Mouse (Mus musculus): ENCODE measurements around the gene Nadsyn1. TPM values are rescaled to one million over a fixed set of nuclear protein-coding genes. Genes with fewer than 3 reads are reported as not detected.

Nadsyn1 gene
- polyA plus RNA-seq, 1 experiment from 2014 or later = 10.3 TPM

Small RNA genes within 50 kb of the gene (microRNA-seq; reads per million reads assigned to microRNA genes)
- not detected for gene Gm22064

Other genes with a start within 250 kb of the Nadsyn1 start
- gene Cars, start 222.8 kb downstream of the Nadsyn1 start, polyA plus RNA-seq (2016; fragmentation: Nextera tagmentation; extraction: Ambion mirVana) = 82.0 and 86.7 TPM in 2 replicates
- 0.29 and 0.41 TPM in 2 replicates for gene Tnfrsf26, start 194.1 kb downstream of the Nadsyn1 start, polyA plus RNA-seq (2016; fragmentation: Nextera tagmentation; extraction: Ambion mirVana)
- gene Tnfrsf22, start 173.2 kb downstream of the Nadsyn1 start, polyA plus RNA-seq (2016; fragmentation: Nextera tagmentation; extraction: Ambion mirVana) = 9.3 and 9.9 TPM in 2 replicates
- gene Tnfrsf23, start 137.0 kb downstream of the Nadsyn1 start, polyA plus RNA-seq (2016; fragmentation: Nextera tagmentation; extraction: Ambion mirVana) = 0.30 and 0.38 TPM in 2 replicates
- gene Osbpl5, start 65.9 kb downstream of the Nadsyn1 start, polyA plus RNA-seq (2016; fragmentation: Nextera tagmentation; extraction: Ambion mirVana) = 11.1 and 16.3 TPM in 2 replicates
- gene Mrgprg, start 55.9 kb downstream of the Nadsyn1 start, polyA plus RNA-seq (2016; fragmentation: Nextera tagmentation; extraction: Ambion mirVana) = not detected in 2 replicates
- gene Mrgpre, start 38.3 kb downstream of the Nadsyn1 start, polyA plus RNA-seq (2016; fragmentation: Nextera tagmentation; extraction: Ambion mirVana) = 1.8 and 3.3 TPM in 2 replicates
- gene Dhcr7, start 296 bp upstream of the Nadsyn1 start, polyA plus RNA-seq (2016; fragmentation: Nextera tagmentation; extraction: Ambion mirVana) = 105 and 107 TPM in 2 replicates
- not detected in 2 replicates for gene Gm498, start 44.0 kb upstream of the Nadsyn1 start, polyA plus RNA-seq (2016; fragmentation: Nextera tagmentation; extraction: Ambion mirVana)
- 0.91 and 1.5 TPM in 2 replicates for gene Shank2, start 179.1 kb upstream of the Nadsyn1 start, polyA plus RNA-seq (2016; fragmentation: Nextera tagmentation; extraction: Ambion mirVana)